Mouse (Mus musculus): ENCODE measurements around the gene Sirt4.

GRCm38 (mm10) chr5:115524471-115524870, 39.9 kb upstream of the Sirt4 start:
- no peak for TF ChIP-seq CTCF (IDR thresholded peaks at IDR 0.05)
- no peak for TF ChIP-seq EP300 (IDR thresholded peaks at IDR 0.05)
